In the genomic region with DNA sequence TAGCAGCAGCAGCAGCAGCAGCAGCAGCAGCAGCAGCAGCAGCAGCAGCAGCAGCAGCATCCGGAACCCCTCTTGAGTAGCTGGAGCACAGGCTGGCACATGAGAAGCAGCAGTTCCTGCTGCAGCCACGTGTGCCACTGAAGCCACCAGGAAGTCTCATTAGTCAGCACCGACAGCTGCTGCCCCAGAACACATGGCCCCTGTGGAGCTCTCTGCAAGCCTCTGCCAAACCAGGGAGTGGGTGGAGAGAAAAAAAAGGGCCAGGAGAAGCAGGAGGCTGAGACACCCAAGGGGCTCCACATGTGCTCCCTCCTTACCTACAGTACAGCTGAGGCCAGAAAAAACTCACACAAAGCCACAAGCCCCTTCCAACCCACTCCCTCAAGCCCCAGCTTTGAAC, we compare ENCODE assay signal across 8 mouse cellular contexts.
DNase-seq lines count a peak whose midpoint lies in the region; ATAC-seq and TF ChIP-seq lines count a peak whose summit lies in the region.

No protein-coding gene starts in this region.

- peak; percentile 65 for ATAC-seq in forebrain, embryonic 14.5 days
- no peak for ATAC-seq in midbrain, embryonic 11.5 days (ENCODE audit: low FRiP score)

- no peak for TF ChIP-seq EP300 in MEL (IDR thresholded peaks at IDR 0.05; ENCODE audit: low read depth in 1 of 2, low read length in 2 of 2)

- H3K79me2 ChIP-seq in MEL (ENCODE audit: control insufficient read depth, insufficient read depth, low read length, poor library complexity) = no peaks in the 10 kb centered on the region

- H3K27ac ChIP-seq in MEL (ENCODE audit: control insufficient read depth, low read depth, low read length) = peak overlapping the region; percentile 30; the same call in 1 of the 2 replicates
- 0 out of 2 replicates have a peak overlapping the region, but pooled peaks have one; percentile 44 for H3K27ac ChIP-seq in forebrain, embryonic 14.5 days (ENCODE audit: low read depth, low read length)
- H3K27ac ChIP-seq in hindbrain, embryonic 10.5 days = peak overlapping the region; percentile 82
- peak overlapping the region; percentile 60 for H3K27ac ChIP-seq in midbrain, embryonic 11.5 days (ENCODE audit: low read depth, low read length)

- H3K4me1 ChIP-seq in MEL (ENCODE audit: control insufficient read depth in 1 of 2, insufficient read depth in 2 of 2, low read length in 2 of 2) = peaks cover 39 to 50% of the 10 kb centered on the region in 2 experiments
- peaks cover 77% of the 10 kb centered on the region for H3K4me1 ChIP-seq in forebrain, embryonic 14.5 days (ENCODE audit: control insufficient read depth, insufficient read depth, low read length)
- H3K4me1 ChIP-seq in hindbrain, embryonic 10.5 days (replicated peaks) = peaks cover 95% of the 10 kb centered on the region
- H3K4me1 ChIP-seq in midbrain, embryonic 11.5 days (ENCODE audit: control insufficient read depth, insufficient read depth, low read length) = peaks cover 86% of the 10 kb centered on the region

- intact Hi-C loops in left cerebral cortex, postnatal 25 days (cut with DNase I) = loop anchor here (5.0 kb wide), 3 partner anchors 61 to 271 kb away; partner anchors contain the start of gene Msi2

- no peaks in the 10 kb centered on the region for H3K9me3 ChIP-seq in MEL (replicated peaks; ENCODE audit: insufficient read depth, low read length)
- no peaks in the 10 kb centered on the region for H3K9me3 ChIP-seq in forebrain, embryonic 14.5 days (replicated peaks; ENCODE audit: control insufficient read depth, low read length)
- no peaks in the 10 kb centered on the region for H3K9me3 ChIP-seq in hindbrain, embryonic 10.5 days
- no peaks in the 10 kb centered on the region for H3K9me3 ChIP-seq in midbrain, embryonic 11.5 days (ENCODE audit: control insufficient read depth, low read length)

- no peak for TF ChIP-seq CTCF in MEL (IDR thresholded peaks at IDR 0.05 in 2 of 3, conservative IDR thresholded peaks at IDR 0.05 in 1 of 3; ENCODE audit: control insufficient read depth in 1 of 3, insufficient read depth in 1 of 3, low read depth in 2 of 3, low read length in 3 of 3, poor library complexity in 1 of 3, severe bottlenecking in 1 of 3)

- H3K27me3 ChIP-seq in MEL (ENCODE audit: control insufficient read depth in 1 of 2, insufficient read depth in 2 of 2, low read length in 2 of 2) = no peaks in the 10 kb centered on the region
- H3K27me3 ChIP-seq in forebrain, embryonic 14.5 days (replicated peaks; ENCODE audit: control insufficient read depth, insufficient read depth, low read length) = no peaks in the 10 kb centered on the region
- H3K27me3 ChIP-seq in hindbrain, embryonic 10.5 days (ENCODE audit: insufficient read depth, poor library complexity, severe bottlenecking) = no peaks in the 10 kb centered on the region
- no peaks in the 10 kb centered on the region for H3K27me3 ChIP-seq in midbrain, embryonic 11.5 days (ENCODE audit: control insufficient read depth, insufficient read depth, low read length)

- H3K4me2 ChIP-seq in forebrain, embryonic 14.5 days (ENCODE audit: low read length) = no peak overlapping the region
- H3K4me2 ChIP-seq in midbrain, embryonic 11.5 days = no peak overlapping the region

- H3K36me3 ChIP-seq in MEL (ENCODE audit: control insufficient read depth in 1 of 2, insufficient read depth in 2 of 2, low read length in 2 of 2) = peaks cover 0 to 40% of the 10 kb centered on the region in 2 experiments; a peak in 2 of 4 replicates
- H3K36me3 ChIP-seq in forebrain, embryonic 14.5 days (ENCODE audit: control insufficient read depth, insufficient read depth, low read length) = no peaks in the 10 kb centered on the region
- H3K36me3 ChIP-seq in hindbrain, embryonic 10.5 days = no peaks in the 10 kb centered on the region
- H3K36me3 ChIP-seq in midbrain, embryonic 11.5 days (ENCODE audit: control insufficient read depth, insufficient read depth, low read length) = no peaks in the 10 kb centered on the region

- peak overlapping the region; percentile 39 for H3K9ac ChIP-seq in MEL (ENCODE audit: control insufficient read depth, low read depth, low read length, poor library complexity, severe bottlenecking)
- no peak overlapping the region for H3K9ac ChIP-seq in forebrain, embryonic 14.5 days (ENCODE audit: low read length)
- H3K9ac ChIP-seq in midbrain, embryonic 11.5 days (ENCODE audit: low read length) = peak overlapping the region; percentile 25

- TF ChIP-seq POLR2A in MEL (IDR thresholded peaks at IDR 0.05; ENCODE audit: control insufficient read depth in 1 of 2, insufficient read depth in 1 of 2, low read depth in 1 of 2, low read length in 2 of 2, poor library complexity in 1 of 2) = no peak

- 4% methylated on average over 3 of the region's 3 CpGs for WGBS in forebrain, embryonic 14.5 days
- 14% methylated on average over 3 of the region's 3 CpGs for WGBS in hindbrain, embryonic 10.5 days
- 15% methylated on average over 3 of the region's 3 CpGs for WGBS in midbrain, embryonic 11.5 days

- no peak for TF ChIP-seq RAD21 in MEL (IDR thresholded peaks at IDR 0.05; ENCODE audit: low read depth, low read length)

- DNase-seq in 3T3-L1 (ENCODE audit: low read depth, low spot score) (peak; percentile 78), MEL (ENCODE audit: low read depth, low spot score) (peak; percentile 74)
- peak; percentile 76 for DNase-seq in forebrain, embryonic 14.5 days (ENCODE audit: low spot score)
- DNase-seq in hindbrain, embryonic 10.5 days (ENCODE audit: low spot score) = no peak
- peak; percentile 42 to 77 for DNase-seq in left cerebral cortex, postnatal 25 days (ENCODE audit: low spot score in 2 of 2)
- DNase-seq in midbrain, embryonic 11.5 days (ENCODE audit: low spot score, missing footprints) = peak; percentile 84
- peak; percentile 70 to 77 for DNase-seq in spleen, postnatal 36 days (ENCODE audit: low spot score in 2 of 2)
- DNase-seq in cerebellum, adult 9-10 months = no peak

- no peak overlapping the region for H3K4me3 ChIP-seq in MEL (ENCODE audit: control insufficient read depth in 1 of 2, insufficient read depth in 1 of 2, low read depth in 2 of 2, low read length in 2 of 2)
- H3K4me3 ChIP-seq in forebrain, embryonic 14.5 days (ENCODE audit: low read depth, low read length) = no peak overlapping the region
- no peak overlapping the region; the same call in 1 of the 2 replicates for H3K4me3 ChIP-seq in hindbrain, embryonic 10.5 days
- H3K4me3 ChIP-seq in midbrain, embryonic 11.5 days (ENCODE audit: low read depth, low read length) = no peak overlapping the region

TF ChIP-seq in MEL, 35 proteins besides CTCF, POLR2A, EP300 and RAD21:
- TF ChIP-seq CHD1 (IDR thresholded peaks at IDR 0.05; ENCODE audit: low read depth, low read length) (no peak), NELFE (IDR thresholded peaks at IDR 0.05; ENCODE audit: low read depth, low read length) (no peak), BHLHE40 (IDR thresholded peaks at IDR 0.05; ENCODE audit: borderline replicate concordance, low read depth, low read length) (peak; percentile 24; the same call in 1 of the 2 replicates), MYB (IDR thresholded peaks at IDR 0.05; ENCODE audit: low read depth, low read length) (no peak), SIN3A (IDR thresholded peaks at IDR 0.05; ENCODE audit: low read length) (peak; percentile 71), MYC (IDR thresholded peaks at IDR 0.05; ENCODE audit: low read depth, low read length) (peak; percentile 96), UBTF (IDR thresholded peaks at IDR 0.05; ENCODE audit: borderline replicate concordance, insufficient read depth, low read depth, low read length) (no peak), POLR2AphosphoS5 (IDR thresholded peaks at IDR 0.05; ENCODE audit: borderline replicate concordance, low read depth, low read length) (no peak), JUND (IDR thresholded peaks at IDR 0.05; ENCODE audit: low read depth, low read length) (no peak), MXI1 (IDR thresholded peaks at IDR 0.05; ENCODE audit: low read depth, low read length) (peak; percentile 95), ETS1 (IDR thresholded peaks at IDR 0.05; ENCODE audit: low read depth, low read length) (peak; percentile 59), ELF1 (IDR thresholded peaks at IDR 0.05; ENCODE audit: low read depth, low read length) (0 out of 2 replicates have a peak, but pooled peaks have one; percentile 46), POLR2AphosphoS2 (IDR thresholded peaks at IDR 0.05; ENCODE audit: low read length) (no peak), SMC3 (IDR thresholded peaks at IDR 0.05; ENCODE audit: low read depth, low read length) (no peak), MAX (IDR thresholded peaks at IDR 0.05; ENCODE audit: low read length) (peak; percentile 94), KAT2A (conservative IDR thresholded peaks at IDR 0.05; ENCODE audit: low read depth, low read length) (no peak), NRF1 (IDR thresholded peaks at IDR 0.05; ENCODE audit: insufficient read depth, low read depth, low read length, poor library complexity, severe bottlenecking) (no peak), USF1 (IDR thresholded peaks at IDR 0.05; ENCODE audit: low read depth, low read length) (peak; percentile 70)

Comparison
In these comparisons a context has a peak if more than half of its experiments do, and no peak if none do; other contexts are left out.
1. DNase-seq: peak in 3T3-L1 (single experiment), MEL (single experiment), forebrain, embryonic 14.5 days (single experiment), left cerebral cortex, postnatal 25 days (2 of 2), midbrain, embryonic 11.5 days (single experiment) and spleen, postnatal 36 days (2 of 2); none in hindbrain, embryonic 10.5 days (single experiment) and cerebellum, adult 9-10 months (single experiment).
2. H3K27ac ChIP-seq: peak in every context shown above with its lines; median percentile 82 in hindbrain, embryonic 10.5 days; 60 in midbrain, embryonic 11.5 days; 44 in forebrain, embryonic 14.5 days; 30 in MEL.